Mouse (Mus musculus) layer of hippocampus, postnatal 10 days (tissue): ENCODE results near the gene Ddx6. TPM values are rescaled to one million over a fixed set of nuclear protein-coding genes. Genes with fewer than 3 reads are reported as not detected.
"Not testable (repeated sequence)": the region's sequence is repeated elsewhere in the genome, so short reads cannot be mapped to it uniquely, and the experiment has no call there.

Source experiments
- DNase-seq, 2 experiments: peaks; one replicate each; pipeline ENCODE4 v3.0.0; 2021; ENCODE audit warnings: low spot score in 2 of 2
- total RNA-seq, 2 experiments: library from RNA; stranded (reverse); gene quantifications; 2 replicates each; pipeline ENCODE4 v1.2.3; 2021

The Ddx6 gene
- total RNA-seq, 2 experiments from 2014 or later = 112 to 113 TPM

GRCm38 (mm10) chr9:44593221-44593620 lies 11.5 kb upstream of the Ddx6 start:
- DNase-seq = no peak

- DNase-seq = no peak
These were observed 10.8 kb upstream of the Ddx6 start for GRCm38 (mm10) chr9:44593886-44594285.

DNA sequence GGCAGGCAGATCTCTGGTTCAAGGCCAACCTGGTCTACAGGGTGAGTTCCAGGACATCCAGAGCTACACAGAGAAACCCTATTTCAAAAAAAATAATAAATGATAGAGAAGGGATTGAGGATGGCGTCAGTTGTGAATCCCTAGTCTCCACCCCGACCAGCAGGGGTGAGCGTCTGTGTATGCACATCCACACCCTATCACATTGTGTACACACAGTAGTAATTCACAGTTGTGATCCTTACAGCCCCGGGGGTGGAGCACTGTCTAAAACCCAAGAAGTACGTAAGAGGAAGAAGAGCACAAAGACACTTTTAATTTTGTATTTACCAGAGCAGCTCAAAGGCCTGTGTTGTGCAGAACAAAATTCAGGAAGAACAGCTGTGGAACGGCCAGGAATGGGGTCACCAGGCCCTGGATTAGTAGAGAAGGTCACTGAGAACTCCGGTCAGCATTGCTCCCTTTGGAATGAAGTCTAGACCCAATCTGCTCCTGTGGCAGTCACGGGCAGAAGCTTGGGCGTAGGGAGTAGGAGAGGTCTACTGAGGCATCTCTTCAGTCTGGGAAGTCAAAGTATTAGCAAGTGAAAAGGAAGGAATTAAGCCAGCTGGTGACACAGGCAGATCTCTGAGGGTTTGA lies 9.7 kb upstream of the Ddx6 start:
- no peak for DNase-seq

DNA sequence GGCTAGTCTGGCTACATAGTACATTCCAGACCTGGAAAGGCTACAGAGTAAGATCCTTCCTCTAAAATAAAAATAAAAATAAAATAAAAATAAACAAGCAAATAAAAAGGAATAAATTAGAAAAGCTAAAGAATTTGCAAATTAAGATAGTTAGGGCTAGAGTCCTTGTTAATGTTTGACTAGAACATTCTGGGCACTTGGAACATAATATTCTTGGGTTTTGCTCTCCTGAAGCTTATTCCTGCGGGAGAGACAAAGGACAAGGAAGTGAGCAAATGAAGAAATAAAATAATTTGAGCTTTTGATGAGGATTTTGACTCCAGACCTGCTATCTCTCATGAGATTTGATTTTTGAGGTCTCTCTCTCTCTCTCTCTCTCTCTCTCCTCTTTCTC lies 9.2 kb upstream of the Ddx6 start:
- no peak for DNase-seq

- DNase-seq = no peak
These were observed 7.0 kb upstream of the Ddx6 start for GRCm38 (mm10) chr9:44597742-44598141.

DNA sequence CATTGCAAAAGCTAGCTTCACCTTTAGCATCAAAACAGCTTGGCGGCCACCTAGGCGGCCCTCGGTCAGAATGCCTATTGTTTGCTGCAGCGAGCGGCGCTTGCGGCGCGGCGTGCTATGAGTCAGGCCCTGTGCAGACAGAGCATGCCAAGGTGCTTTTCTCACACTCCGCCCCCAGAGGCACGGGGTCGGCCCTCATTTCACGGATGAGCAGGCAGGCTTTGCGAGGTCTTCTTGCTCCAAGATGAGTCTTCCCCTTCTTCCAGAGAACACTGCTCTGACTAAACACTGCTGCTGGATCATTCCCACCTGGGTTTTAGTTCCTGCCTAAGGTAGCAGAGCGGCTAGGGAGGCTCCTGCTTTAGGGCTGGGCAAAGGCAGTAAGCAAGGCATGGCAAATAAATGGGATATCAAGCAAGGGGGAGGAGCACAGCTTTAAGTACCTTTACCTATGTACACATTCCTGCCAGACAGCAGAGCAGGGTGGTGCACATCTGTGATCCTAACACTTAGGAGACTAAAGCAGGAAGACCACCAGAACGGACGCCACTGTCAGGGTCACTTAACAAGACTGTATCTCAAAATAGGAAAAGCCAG lies 5.7 kb upstream of the Ddx6 start:
- peak in 1 of 2 experiments; percentile 27 for DNase-seq

- no peak for DNase-seq
These were observed 5.1 kb upstream of the Ddx6 start for GRCm38 (mm10) chr9:44599616-44600015.

DNA sequence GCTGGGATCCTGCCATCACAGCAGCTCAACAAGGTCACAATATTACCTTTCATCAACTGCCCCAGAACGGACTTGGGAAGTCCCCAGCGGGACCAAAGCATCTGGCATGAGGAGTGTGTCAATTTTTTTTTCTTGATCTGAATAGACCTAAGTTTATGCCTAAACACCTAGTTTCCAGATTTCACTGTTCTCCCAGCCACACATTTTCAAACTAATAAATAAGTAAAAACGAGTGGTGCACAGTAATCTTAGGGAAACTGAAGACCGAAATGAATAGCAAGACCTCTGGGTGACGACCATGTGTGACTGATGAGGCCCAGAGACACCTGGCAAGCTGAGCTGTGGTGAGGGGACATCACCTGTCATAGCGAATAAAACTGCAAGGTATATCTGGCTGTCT lies 3.9 kb upstream of the Ddx6 start:
- no peak for DNase-seq

- no peak for DNase-seq
These were observed 1.9 kb upstream of the Ddx6 start for GRCm38 (mm10) chr9:44602766-44603165.

DNA sequence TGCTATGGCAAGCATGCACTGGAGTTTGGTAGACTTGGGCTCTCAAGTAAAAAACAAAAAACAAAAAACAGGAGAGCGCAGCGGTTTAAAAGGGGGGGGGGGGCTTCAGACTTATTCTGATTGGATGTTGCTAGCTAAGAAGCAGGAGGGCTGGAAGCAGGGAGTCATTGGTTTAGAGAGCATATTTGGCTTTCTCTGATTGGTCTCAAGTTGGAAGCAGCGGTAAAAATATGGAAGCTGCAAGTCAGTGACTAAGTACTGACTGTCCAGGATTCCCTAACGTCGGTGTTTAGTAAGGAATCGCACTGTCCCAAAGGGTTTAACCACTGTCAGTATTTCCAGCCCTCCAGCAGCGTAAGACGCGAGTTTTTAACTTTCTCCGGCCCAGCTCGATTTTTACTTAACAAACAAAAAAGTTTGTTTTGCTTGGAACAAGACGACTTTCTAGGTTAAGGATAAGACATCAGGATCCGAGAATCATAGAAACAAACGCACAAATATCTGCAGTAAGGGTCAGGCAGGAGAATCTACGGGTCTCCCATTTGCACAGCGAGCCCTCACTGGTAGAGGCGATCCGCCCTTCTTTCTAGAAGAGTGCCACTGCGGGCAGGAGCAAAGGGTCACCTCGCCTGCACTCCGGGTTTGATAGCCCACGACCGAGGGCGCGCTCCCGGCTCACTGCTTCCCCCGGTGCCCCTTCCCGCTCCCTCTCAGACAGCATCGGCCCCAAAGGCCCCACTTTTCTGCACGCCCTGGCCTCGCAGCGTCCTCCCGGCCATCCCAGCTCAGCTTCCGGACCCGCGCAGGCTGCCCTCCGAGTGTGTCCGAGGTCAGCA lies 1.0 kb upstream of the Ddx6 start:
- DNase-seq = peak; percentile 21 to 39

GRCm38 (mm10) chr9:44604290-44604778 lies 358 bp upstream of the Ddx6 start:
- peak; percentile 81 to 87 for DNase-seq

- no peak for DNase-seq
These were observed 999 bp downstream of the Ddx6 start for GRCm38 (mm10) chr9:44605616-44606165.

GRCm38 (mm10) chr9:44606646-44607045 lies 2.0 kb downstream of the Ddx6 start:
- no peak for DNase-seq

DNA sequence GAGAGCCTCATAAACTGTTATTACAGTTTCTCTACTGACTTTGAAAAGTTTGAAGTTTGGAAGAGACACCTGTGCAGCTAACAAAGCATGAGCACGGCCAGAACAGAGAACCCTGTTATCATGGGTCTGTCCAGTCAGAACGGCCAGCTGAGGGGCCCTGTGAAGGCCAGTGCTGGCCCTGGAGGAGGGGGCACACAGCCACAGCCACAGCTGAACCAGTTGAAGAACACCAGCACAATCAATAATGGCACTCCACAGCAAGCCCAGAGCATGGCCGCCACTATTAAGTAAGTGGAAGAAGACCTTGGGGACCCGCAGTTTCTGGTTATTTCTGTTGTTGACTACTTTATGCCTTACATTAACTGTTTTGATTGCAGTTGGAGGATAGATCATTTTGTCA lies 2.6 kb downstream of the Ddx6 start:
- no peak for DNase-seq

DNA sequence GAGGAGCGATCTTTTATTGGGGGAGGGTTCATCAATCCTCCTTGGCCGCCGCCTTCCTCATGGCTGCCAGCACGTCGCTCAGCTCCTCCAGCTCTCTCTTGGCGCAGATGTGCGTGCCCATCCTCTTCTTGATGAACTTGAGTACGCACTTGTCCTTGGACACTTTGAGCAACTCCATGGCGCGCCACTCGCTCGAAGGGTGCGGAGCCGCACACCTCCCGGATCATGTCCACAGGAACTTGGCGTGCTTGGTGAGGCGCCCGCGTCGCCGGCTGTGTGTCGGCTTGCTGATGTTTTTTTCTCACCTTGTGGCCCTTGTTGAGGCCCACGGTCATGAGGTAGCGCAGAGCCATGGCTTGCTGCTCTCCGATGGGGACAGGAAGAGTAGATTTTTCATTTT lies 5.7 kb downstream of the Ddx6 start:
- no peak for DNase-seq

GRCm38 (mm10) chr9:44613081-44613480 lies 8.4 kb downstream of the Ddx6 start:
- not testable (repeated sequence) for DNase-seq

GRCm38 (mm10) chr9:44621114-44621513 lies 16.4 kb downstream of the Ddx6 start:
- DNase-seq = no peak

GRCm38 (mm10) chr9:44624390-44624789 lies 19.7 kb downstream of the Ddx6 start:
- DNase-seq = no peak

DNA sequence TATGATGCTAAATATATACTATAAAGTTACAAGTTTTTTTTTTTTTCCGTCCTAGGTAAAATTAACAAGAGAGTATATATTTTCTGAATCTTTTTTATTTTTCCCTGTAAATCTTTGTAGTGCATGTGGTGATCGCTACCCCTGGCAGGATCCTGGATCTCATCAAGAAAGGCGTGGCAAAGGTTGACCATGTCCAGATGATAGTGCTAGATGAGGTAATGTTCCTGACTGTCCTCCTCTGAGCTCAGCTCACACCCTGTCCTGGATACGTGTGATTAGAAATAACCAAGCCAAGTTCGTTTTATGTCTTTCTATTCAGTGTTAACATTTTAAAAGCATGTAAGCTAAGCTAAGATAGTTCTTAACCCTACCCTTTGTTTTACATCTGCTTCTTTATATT lies 21.6 kb downstream of the Ddx6 start:
- DNase-seq = no peak

DNA sequence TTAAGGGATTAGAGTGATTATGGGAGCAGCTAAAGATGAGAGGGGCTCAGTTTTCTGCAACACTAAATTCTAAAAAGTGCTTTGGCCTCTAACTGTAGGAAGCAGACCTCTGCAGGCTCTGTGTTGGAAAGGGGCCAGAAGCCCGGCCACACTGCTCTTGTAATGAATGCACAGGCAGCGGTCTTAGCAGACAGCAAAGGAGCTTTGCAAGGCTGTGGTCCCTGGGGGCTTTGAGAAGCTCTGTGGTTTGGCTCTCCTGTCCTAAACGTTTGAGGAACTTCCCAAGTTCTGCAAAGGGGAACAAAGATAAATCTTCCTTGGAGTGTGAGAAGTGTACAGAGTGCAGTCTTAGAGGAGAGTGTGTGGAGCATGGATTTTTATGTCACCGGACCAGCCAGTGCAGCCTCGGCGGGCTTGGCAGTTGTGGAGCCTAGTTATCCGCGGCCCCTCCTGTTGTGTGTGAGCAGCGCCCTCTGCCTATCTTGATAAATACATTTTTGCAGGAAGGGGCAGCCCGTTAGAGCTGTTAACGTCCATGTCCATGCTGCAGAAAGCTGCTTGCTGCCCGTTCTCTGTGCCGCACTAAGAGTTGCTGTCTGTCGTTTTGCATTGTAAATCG lies 33.0 kb downstream of the Ddx6 start:
- peak in 1 of 2 experiments; percentile 44 for DNase-seq

- DNase-seq = not testable (repeated sequence)
These were observed 34.0 kb downstream of the Ddx6 start for GRCm38 (mm10) chr9:44638726-44639125.
